Mouse (Mus musculus) T-cell, adult 66 days (primary cell): Measurements from ENCODE around the gene Lrrc29. TPM values are rescaled to one million over a fixed set of nuclear protein-coding genes. Genes with fewer than 3 reads are reported as not detected.

Experiments
- total RNA-seq, 2 experiments: library from RNA; stranded (reverse); gene quantifications; 3 replicates in 1 of 2; 4 replicates in 1 of 2; pipeline ENCODE4 v1.2.4; 2023

Gene Lrrc29
- 1 to 10 TPM; 7.4 to 8.4 TPM for total RNA-seq

DNA sequence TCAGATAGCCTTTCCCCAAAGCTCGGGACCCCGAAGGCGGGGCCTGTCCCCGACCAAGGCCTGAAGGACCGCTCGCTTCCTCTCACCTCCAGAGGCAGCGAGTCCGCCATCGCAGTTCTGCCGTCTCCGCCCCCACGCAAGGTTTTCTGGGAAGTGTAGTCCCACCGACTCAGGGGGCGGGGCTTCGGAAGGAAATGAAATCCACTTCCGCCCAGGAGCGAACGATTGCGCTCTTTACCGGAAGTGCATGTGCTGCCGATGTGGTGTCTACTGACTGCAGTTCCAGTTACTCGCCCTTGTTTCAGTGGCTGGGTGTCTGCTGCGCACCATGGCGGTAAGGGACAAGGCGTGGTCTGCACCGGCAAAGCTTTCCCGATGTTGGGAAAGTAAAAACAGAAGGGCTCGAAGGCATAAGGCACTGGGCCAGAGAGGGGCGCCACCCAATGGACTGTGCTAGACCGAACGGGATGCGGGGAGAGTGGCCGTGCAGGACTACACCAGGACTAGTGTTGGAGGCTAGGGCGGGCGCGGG, at the start of gene Lrrc29, which contains the start of gene Tmem208:
Gene Lrrc29, minus strand, starts transcription at position 138 of the 532 bp plus-strand sequence.
Gene Tmem208, plus strand, starts transcription at position 214 of the 532 bp plus-strand sequence.

DNA sequence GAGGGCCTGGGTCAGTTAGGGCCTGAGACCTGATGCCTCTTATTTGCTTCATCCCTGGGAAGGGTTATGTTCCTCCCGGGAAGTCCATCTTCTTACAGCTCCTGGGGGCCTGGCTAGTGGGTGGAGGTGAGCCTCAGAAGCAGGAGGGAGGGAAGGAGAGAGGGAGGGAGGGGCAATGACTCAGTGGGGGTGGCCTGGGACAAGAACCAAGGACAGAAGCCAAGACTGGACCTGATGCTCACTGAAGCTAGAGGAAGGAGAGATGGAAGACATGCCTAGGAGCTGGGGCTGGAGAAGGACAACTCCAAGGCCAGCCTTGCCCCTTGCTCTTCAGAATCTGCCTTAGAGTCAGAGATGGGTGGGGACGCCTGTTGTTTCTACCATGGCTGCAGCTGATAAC, 47.0 kb upstream of the Lrrc29 start, which contains the start of gene Plekhg4:
Gene Plekhg4, plus strand, starts transcription at position 243 of the 400 bp plus-strand sequence.

DNA sequence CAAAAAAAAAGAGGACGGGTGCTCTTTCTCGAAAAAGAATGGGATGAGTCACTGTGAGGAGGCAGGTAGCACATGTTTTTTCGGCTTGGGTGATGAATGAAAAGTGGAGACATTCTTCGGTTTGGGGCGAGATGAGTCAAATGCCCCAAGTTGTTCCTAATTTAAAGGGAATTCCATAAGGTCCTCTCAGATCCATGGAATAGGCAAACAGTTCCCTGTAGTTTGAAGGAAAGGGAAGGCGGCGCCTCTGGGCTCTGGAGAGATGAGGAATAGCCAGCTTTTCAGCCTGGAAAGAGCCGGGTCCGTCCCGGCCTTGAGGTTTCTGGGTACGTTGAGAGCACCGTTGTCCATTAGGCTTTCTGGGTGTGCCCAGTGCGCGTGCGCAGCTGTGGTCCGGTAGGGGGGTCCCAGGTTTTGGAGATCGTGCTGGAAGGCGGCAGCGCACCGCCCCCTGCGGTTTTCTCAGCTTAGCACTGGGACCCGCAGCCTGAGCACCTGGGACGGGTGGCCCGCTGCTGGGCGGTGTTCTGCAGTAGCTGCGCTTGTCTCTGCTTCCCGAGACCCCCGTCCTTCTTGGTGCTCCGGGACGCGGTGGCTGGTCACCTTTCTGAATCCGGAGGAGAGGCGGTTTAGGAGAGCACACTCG, 22.5 kb upstream of the Lrrc29 start, which contains the start of gene Slc9a5:
Gene Slc9a5, plus strand, starts transcription at position 394 of the 646 bp plus-strand sequence.

DNA sequence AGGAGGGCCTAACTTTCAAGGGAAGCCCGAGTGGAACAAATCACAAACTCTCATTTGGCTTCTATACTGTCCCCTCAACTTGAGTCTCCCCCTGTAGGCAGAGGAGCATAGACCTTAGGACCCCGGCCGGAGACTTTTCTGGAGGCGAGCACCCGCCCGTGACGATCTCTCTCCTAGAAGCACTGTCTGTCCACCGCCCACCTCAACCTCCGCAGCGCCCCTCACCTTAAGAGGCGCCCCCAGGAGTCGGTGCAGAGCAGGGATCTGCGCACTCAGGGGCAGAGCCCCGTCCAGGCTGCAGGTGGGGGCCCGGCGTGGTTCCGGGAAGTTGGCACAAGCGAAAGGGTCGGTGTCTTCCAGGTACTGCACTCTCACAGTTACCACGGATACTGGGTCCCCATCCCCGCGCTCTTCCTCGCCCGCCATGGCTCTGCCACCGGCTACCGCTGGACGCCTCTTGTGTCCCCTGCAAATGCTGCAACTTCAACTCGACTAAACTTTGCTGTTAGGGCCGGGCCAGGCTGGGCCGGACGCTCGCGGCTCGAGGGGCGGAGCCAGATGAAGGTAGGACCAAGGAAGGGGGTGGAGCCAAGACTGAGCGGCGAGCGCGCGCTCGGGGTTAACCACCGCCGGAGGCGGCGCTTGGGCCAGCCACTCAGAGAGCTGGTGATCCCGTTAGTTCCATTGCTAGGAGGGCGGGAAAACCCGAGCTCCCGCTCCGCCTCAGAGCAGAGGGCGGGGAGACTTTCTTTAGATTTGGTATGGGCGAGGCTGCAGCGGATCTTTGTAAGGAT, 21.5 kb upstream of the Lrrc29 start, which contains the start of gene Fhod1:
Gene Fhod1, minus strand, starts transcription at position 526 of the 794 bp plus-strand sequence.

DNA sequence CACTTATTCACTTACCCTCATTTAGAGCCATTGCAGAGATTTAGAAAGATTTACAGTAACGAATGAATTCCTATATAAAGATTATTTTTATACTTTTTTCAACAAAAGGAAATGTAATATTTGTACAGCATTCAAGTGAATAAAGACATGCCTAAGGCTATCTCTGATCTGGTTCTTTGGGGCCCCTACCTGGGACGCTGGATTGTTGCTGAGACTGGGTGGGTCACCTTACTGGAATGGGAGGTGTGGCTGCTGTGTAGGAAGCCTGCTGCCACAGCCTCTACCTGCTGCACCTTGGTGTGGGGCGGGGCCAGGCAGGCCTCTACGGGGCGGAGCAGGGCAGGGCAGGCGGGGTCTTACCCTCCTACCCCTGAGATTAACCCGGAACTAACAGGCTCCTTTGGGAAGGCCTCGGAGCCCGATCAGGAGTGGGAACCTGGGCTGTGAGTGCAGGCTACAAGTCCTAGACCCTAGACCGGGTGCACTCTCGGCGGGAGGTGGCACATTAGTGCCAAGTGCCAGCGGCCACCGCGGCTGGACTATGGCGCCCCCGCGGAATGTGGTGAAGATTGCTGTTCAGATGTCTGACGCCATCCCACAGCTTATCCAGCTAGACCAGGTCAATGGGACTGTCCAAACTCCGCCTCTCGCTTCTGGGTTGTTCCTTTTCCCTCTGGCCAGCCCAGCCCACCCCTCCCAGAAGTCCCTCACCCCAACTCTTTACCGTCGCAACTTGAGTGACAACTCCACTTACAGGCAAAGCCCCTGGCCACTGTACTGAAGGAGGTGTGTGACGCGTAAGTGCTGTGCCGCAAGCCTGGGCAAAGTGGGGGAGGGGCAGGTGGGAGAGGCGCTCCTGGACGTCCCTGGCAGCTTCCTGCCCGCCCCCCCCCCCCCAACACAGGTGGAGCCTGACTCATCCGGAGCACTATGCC, 20.6 kb downstream of the Lrrc29 start, which contains the start of gene Elmo3:
Gene Elmo3, plus strand, starts transcription at position 391 of the 935 bp plus-strand sequence.

DNA sequence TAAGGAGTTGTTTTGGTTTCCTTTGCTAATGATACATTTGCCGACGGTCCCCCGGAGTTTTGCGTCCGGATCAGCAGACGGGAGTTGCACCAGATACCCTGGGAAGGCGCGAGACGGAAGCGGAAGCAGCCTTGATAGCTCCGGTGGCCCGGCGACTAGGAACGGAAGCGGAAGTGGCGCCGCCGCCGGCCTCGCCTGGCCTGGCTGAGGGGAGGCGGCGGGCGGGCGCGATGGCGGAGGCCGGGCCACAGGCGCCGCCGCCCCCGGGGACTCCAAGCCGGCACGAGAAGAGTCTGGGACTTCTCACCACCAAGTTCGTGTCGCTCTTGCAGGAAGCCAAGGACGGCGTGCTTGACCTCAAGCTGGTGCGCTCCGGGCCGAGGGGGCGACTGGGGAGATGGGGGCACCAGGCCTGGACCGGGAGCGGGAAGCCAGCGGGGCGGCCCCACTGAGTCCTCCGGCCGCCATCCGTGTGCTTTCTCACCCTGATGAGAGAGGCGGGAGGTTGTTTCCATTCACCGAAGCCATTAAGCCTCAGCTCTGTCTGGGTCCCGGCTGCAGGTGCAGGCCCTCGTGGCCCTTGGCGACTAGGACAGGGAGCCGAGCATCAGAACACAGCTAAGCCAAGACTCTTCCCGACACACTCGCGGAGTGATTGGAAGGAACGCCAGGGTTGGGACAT, 28.4 kb downstream of the Lrrc29 start, which contains the start of gene E2f4:
Gene E2f4, plus strand, starts transcription at position 153 of the 682 bp plus-strand sequence.

DNA sequence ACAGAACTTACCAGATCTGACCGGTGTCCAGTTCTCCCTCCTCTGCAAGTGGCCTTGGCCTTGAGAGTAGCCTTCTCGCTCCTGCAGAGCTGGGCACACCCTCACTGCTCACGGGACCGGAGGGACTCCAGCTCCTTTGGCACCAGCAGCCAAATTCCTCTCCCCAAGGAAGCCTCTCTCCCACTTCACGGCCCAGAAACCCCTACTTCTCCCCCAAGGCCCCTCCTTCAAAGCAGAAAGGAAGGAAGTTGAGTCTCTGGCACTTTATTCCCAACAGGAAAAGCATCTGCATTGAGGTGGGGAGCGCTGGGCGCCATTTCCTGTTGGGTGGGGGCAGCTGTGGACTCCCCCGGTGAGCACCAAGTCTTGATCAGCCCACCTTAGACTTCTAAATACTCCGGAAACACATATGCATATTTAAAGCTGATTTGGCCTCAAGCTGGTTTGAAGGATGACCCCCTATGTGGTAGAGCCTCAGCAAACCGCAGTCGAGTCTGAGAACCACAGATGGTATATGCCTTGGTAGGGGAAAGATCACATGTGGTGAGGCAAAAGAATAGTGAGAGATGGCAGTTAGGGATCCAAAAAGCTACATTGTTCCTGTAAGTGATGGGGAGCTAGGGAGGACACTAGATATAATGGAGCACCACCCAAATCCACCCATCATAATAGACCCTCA, 30.0 kb downstream of the Lrrc29 start, which contains the start of gene Exoc3l:
Gene Exoc3l, minus strand, starts transcription at position 207 of the 679 bp plus-strand sequence.

DNA sequence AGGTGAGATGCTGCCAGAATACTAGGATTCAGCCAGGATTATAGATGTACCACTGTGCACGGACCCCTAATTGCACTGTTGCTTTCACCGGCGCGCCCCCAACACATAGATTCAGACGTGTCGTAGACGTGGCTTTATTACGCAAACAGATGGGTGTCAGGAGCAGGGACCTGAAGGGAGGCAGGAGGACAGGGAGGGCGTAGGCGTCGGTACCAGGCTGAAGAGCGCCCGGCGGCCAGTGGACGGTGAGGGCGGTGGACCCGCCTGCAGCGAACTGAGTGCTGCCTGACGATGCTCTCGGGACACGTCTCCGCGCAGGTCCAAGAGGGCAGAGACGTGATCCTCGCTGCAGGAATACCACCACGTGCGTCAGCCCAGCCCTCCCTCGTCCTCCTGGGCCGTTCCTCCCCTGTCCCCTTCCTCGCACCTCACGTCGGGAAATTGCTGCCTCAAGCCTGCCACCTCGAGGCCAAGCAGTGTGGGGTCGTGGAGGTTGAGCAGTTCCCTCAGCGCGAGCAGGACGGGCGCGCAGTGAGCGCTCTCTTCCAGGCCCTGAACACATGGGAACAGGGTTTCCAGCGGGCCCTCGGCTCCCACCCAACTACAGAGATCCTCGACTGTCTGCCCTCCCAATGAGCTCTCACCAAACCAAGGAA, 36.1 kb downstream of the Lrrc29 start, which contains the start of gene 4931428F04Rik:
Gene 4931428F04Rik, minus strand, starts transcription at position 60 of the 656 bp plus-strand sequence.

DNA sequence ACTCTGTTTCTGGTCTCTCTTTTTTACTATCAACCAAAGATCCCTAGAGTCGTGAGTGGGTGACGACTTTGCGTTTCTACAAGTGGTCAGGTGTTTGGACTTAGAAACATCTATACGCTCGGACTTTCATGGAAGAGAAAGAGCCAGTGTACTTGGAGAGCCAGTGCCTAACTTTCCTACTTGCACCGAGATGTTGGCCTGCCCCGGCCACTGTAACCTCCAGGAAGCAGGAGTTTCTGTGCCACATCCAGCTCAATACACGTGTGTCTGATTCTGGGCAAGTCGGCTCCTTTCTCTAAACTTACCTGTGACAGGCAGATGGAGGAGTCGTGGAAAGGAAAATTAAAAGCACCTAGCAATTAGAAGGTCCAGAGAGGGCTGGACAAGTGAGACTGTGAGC, 50.2 kb downstream of the Lrrc29 start, which contains the start of gene Nol3:
Gene Nol3, plus strand, starts transcription at position 301 of the 400 bp plus-strand sequence.

DNA sequence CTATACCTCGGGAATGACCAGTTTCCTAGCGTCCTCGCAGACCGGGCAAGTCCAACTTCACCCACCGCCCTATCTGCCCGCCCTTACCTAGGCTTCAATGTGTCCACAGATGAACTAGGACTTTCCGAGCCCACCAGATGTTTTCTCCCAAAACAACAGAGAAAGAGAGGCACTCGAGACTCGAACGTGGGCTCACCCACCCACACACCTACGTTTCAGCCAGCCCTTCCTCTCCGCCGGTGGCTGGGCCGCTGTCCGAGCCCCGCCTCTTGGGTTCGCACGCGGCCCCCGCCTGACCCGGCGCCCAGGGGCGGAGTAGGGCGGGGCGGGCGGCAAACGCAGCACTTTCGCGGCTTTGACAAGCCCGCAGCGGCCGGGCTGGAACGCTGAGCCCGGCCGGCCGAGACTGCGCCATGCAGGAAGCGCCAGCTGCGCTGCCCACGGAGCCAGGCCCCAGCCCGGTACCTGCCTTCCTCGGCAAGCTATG, 56.6 kb downstream of the Lrrc29 start, which contains the start of gene Hsf4:
Gene Hsf4, plus strand, starts transcription at position 341 of the 487 bp plus-strand sequence.

DNA sequence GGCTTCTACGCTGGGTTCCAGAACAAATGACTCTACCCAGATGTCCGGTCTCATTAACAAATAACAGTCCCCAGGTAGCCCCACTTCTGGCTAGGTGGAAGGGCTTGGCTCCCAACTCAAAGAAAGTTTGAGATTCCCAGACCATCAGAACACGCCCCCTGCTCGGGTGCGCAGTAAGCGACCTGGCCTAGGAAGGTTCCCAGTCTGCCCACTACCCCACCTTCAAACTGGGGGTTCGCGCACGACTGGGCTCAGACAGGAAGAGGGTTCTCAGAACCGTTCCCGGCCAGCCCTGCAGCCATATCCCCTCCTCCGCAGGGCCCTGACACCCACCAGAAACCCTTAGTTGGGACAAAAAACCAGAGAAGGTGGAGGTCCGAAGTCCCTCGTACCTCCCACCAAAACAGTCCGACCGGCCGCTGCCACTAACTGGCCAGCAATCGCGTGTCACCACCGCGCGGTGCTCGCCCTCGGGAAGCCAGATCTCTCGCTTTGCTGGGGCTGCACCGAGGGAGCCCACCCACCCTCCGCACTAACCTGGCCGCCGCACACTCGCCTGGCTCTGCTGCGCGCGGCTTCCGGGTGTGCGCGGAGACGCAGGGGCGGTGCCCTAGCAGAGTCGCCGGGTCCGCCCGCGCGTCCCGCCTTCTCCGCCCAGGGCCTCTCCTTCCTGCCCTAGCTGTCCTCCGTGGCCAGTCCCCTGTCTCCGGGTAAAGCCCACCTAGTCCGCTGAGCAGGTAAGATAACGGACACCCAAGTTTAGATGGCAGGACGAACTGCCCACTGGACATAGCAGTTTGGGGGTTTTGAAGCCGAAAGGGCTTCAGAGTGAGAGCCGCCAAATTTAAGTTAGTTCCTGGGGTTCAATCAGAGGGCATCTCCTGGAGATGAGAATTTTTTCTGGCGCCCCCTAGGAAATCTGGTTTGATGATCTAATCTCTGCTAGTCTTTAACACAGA, 61.8 kb downstream of the Lrrc29 start, which contains the start of the genes Tradd and Fbxl8:
Gene Tradd, minus strand, starts transcription at position 586 of the 959 bp plus-strand sequence.
Gene Fbxl8, plus strand, starts transcription at position 625 of the 959 bp plus-strand sequence.

Other genes with a start within 250 kb of the Lrrc29 start
- not detected for gene Ces3b, start 242.5 kb downstream of the Lrrc29 start, total RNA-seq
- not detected for gene Ces4a, start 194.5 kb downstream of the Lrrc29 start, total RNA-seq
- 100 to 1,000 TPM; 114 to 128 TPM for gene Cbfb, start 155.6 kb downstream of the Lrrc29 start, total RNA-seq
- 10 to 100 TPM; 27.2 to 32.9 TPM for gene D230025D16Rik, start 101.1 kb downstream of the Lrrc29 start, total RNA-seq
- gene B3gnt9, start 71.1 kb downstream of the Lrrc29 start, total RNA-seq, result 1 to 10 TPM; 4.1 to 5.9 TPM
- gene Tradd, start 61.7 kb downstream of the Lrrc29 start, total RNA-seq, result 10 to 100 TPM; 28.2 to 28.5 TPM
- 10 to 100 TPM; 13.2 to 14.0 TPM for gene Fbxl8, start 61.6 kb downstream of the Lrrc29 start, total RNA-seq
- 1 to 10 TPM; 1.5 TPM for gene Hsf4, start 56.5 kb downstream of the Lrrc29 start, total RNA-seq
- gene Nol3, start 50.1 kb downstream of the Lrrc29 start, total RNA-seq, result not detected
- gene 4931428F04Rik, start 36.4 kb downstream of the Lrrc29 start, total RNA-seq, result 1 to 10 TPM; 2.8 to 3.9 TPM
- gene Exoc3l, start 30.2 kb downstream of the Lrrc29 start, total RNA-seq, result 1 to 10 TPM; 1.4 TPM
- gene E2f4, start 28.6 kb downstream of the Lrrc29 start, total RNA-seq, result 100 to 1,000 TPM; 100 to 107 TPM
- 1 to 10 TPM; 4.7 to 4.9 TPM for gene Elmo3, start 20.7 kb downstream of the Lrrc29 start, total RNA-seq
- gene Tmem208, start 76 bp upstream of the Lrrc29 start, total RNA-seq, result 10 to 100 TPM; 35.5 to 42.4 TPM
- gene Fhod1, start 21.7 kb upstream of the Lrrc29 start, total RNA-seq, result 10 to 100 TPM; 29.9 to 31.5 TPM
- 1 to 10 TPM in 1 of 2 experiments, under 1 TPM in 1; 0.83 to 1.5 TPM for gene Slc9a5, start 22.6 kb upstream of the Lrrc29 start, total RNA-seq
- gene Plekhg4, start 47.0 kb upstream of the Lrrc29 start, total RNA-seq, result under 1 TPM in 1 of 2 experiments, not detected in 1; 0.15 TPM
- not detected for gene Kctd19, start 87.2 kb upstream of the Lrrc29 start, total RNA-seq
- gene Lrrc36, start 87.3 kb upstream of the Lrrc29 start, total RNA-seq, result not detected
- 1 to 10 TPM in 1 of 2 experiments, not detected in 1; 2.2 TPM for gene Tppp3, start 145.2 kb upstream of the Lrrc29 start, total RNA-seq
- 1 to 10 TPM; 5.0 TPM for gene Zdhhc1, start 170.6 kb upstream of the Lrrc29 start, total RNA-seq
- not detected for gene Hsd11b2, start 192.5 kb upstream of the Lrrc29 start, total RNA-seq
- gene Atp6v0d1, start 239.8 kb upstream of the Lrrc29 start, total RNA-seq, result 10 to 100 TPM; 49.0 to 54.8 TPM